Mouse (Mus musculus) myocyte (in vitro differentiated cells): ENCODE measurements at regions not wholly inside any gene's neighbourhood (a gene's known extent, or its start where the extent isn't known, plus 50 kb on each side); places are given as distances from the start of the nearest gene placed in this dataset.

Source experiments
- H3K27me3 ChIP-seq: one replicate; pipeline ENCODE4 v1.6.1; 2011; ENCODE audit not compliant: control insufficient read depth, insufficient read depth, insufficient read length
- H3K36me3 ChIP-seq: one replicate; pipeline ENCODE4 v1.6.1; 2011; ENCODE audit not compliant: control insufficient read depth, insufficient read depth
- H3K4me2 ChIP-seq: one replicate; pipeline ENCODE4 v1.6.1; 2011; ENCODE audit warnings: low read depth, control low read depth
- H3K4me3 ChIP-seq: one replicate; pipeline ENCODE4 v1.5.1; 2011; ENCODE audit warnings: mild to moderate bottlenecking, control low read depth, moderate library complexity
- H3K79me2 ChIP-seq: one replicate; pipeline ENCODE4 v1.6.1; 2011; ENCODE audit not compliant: control insufficient read depth, insufficient read depth
- H3ac ChIP-seq: one replicate; pipeline ENCODE4 v1.6.1; 2011; ENCODE audit not compliant: control insufficient read depth, insufficient read length
- CEBPB ChIP-seq: IDR thresholded peaks from 2 replicates; pipeline ENCODE4 v1.6.1; 2011; ENCODE audit warnings: mild to moderate bottlenecking, moderate library complexity; ENCODE audit not compliant: poor library complexity, insufficient read depth, severe bottlenecking
- E2F4 ChIP-seq: IDR thresholded peaks from one replicate; pipeline ENCODE4 v1.6.1; 2011; ENCODE audit warnings: mild to moderate bottlenecking, control low read depth, moderate library complexity; ENCODE audit not compliant: insufficient read depth
- MAX ChIP-seq: IDR thresholded peaks from one replicate; pipeline ENCODE4 v1.6.1; 2011; ENCODE audit warnings: low read depth, mild to moderate bottlenecking, control low read depth
- MYOD1 ChIP-seq, 3 experiments: IDR thresholded peaks; one replicate each; pipeline ENCODE4 v1.6.1; 2011; ENCODE audit warnings: control low read depth in 2 of 3, low read depth in 2 of 3, mild to moderate bottlenecking in 2 of 3, moderate library complexity in 1 of 3; ENCODE audit not compliant: insufficient read length in 2 of 3, control insufficient read depth in 1 of 3
- MYOG ChIP-seq, 3 experiments: IDR thresholded peaks; one replicate each; pipeline ENCODE4 v1.6.1; 2011; ENCODE audit warnings: control low read depth in 2 of 3, low read depth in 2 of 3, mild to moderate bottlenecking in 2 of 3; ENCODE audit not compliant: insufficient read length in 2 of 3, control insufficient read depth in 1 of 3, insufficient read depth in 1 of 3
- POLR2A ChIP-seq: IDR thresholded peaks from one replicate; pipeline ENCODE4 v1.6.1; 2011; ENCODE audit warnings: low read depth, mild to moderate bottlenecking, control low read depth, moderate library complexity; ENCODE audit not compliant: insufficient read length
- POLR2AphosphoS2 ChIP-seq: IDR thresholded peaks from one replicate; pipeline ENCODE4 v1.6.1; 2011; ENCODE audit warnings: low read depth, control low read depth; ENCODE audit not compliant: insufficient read length
- REST ChIP-seq: IDR thresholded peaks from one replicate; pipeline ENCODE4 v1.6.1; 2011; ENCODE audit warnings: mild to moderate bottlenecking, control low read depth, moderate library complexity; ENCODE audit not compliant: insufficient read depth, insufficient read length
- SRF ChIP-seq: IDR thresholded peaks from one replicate; pipeline ENCODE4 v1.6.1; 2011; ENCODE audit warnings: low read depth; ENCODE audit not compliant: control insufficient read depth, insufficient read length
- TCF12 ChIP-seq: IDR thresholded peaks from one replicate; pipeline ENCODE4 v1.6.1; 2011; ENCODE audit warnings: mild to moderate bottlenecking, control low read depth; ENCODE audit not compliant: poor library complexity, insufficient read depth, severe bottlenecking
- TCF3 ChIP-seq: IDR thresholded peaks from one replicate; pipeline ENCODE4 v1.6.1; 2011; ENCODE audit warnings: low read depth, control low read depth; ENCODE audit not compliant: insufficient read length
- USF1 ChIP-seq: IDR thresholded peaks from one replicate; pipeline ENCODE4 v1.6.1; 2011; ENCODE audit warnings: low read depth, mild to moderate bottlenecking, control low read depth, moderate library complexity

- Histone ChIP-seq H3K4me2 (no peak overlapping the region), H3K79me2 (no peaks in the 10 kb centered on the region), H3K27me3 (no peaks in the 10 kb centered on the region), H3K36me3 (no peaks in the 10 kb centered on the region), H3ac (no peak overlapping the region), H3K4me3 (no peak overlapping the region)
- TF ChIP-seq POLR2A: no peak
- no peak for TF ChIP-seq REST
- TF ChIP-seq MYOG (IDR thresholded peaks at IDR 0.05; ENCODE audit: control insufficient read depth in 1 of 3, insufficient read depth in 1 of 3, insufficient read length in 2 of 3, low read depth in 2 of 3): no peak
- TF ChIP-seq CEBPB: no peak
- TF ChIP-seq POLR2AphosphoS2: no peak
- no peak for TF ChIP-seq TCF3
- no peak for TF ChIP-seq SRF
- TF ChIP-seq MYOD1 (IDR thresholded peaks at IDR 0.05; ENCODE audit: control insufficient read depth in 1 of 3, insufficient read length in 2 of 3, low read depth in 2 of 3): no peak
- no peak for TF ChIP-seq E2F4
- no peak for TF ChIP-seq MAX
- TF ChIP-seq USF1: no peak
- no peak for TF ChIP-seq TCF12
Measured at GRCm38 (mm10) chr6:127240472-127241375, 88.7 kb upstream of the Ccnd2 start.

- Histone ChIP-seq H3K4me3 (no peak overlapping the region), H3K4me2 (no peak overlapping the region), H3K27me3 (no peaks in the 10 kb centered on the region), H3K79me2 (no peaks in the 10 kb centered on the region), H3ac (no peak overlapping the region), H3K36me3 (no peaks in the 10 kb centered on the region)
- TF ChIP-seq MAX: no peak
- no peak for TF ChIP-seq TCF3
- no peak for TF ChIP-seq E2F4
- TF ChIP-seq CEBPB: no peak
- TF ChIP-seq USF1: no peak
- no peak for TF ChIP-seq POLR2AphosphoS2
- no peak for TF ChIP-seq REST
- no peak for TF ChIP-seq MYOD1 (IDR thresholded peaks at IDR 0.05; ENCODE audit: control insufficient read depth in 1 of 3, insufficient read length in 2 of 3, low read depth in 2 of 3)
- no peak for TF ChIP-seq MYOG (IDR thresholded peaks at IDR 0.05; ENCODE audit: control insufficient read depth in 1 of 3, insufficient read depth in 1 of 3, insufficient read length in 2 of 3, low read depth in 2 of 3)
Measured at GRCm38 (mm10) chr6:127241693-127242425, 89.9 kb upstream of the Ccnd2 start.

GRCm38 (mm10) chr6:127243032-127243431, 91.0 kb upstream of the Ccnd2 start:
- no peak overlapping the region for H3K4me2 ChIP-seq

GRCm38 (mm10) chr6:127245814-127246440, 93.9 kb upstream of the Ccnd2 start:
- Histone ChIP-seq H3K27me3 (no peaks in the 10 kb centered on the region), H3ac (no peak overlapping the region), H3K4me2 (peak overlapping the region; percentile 42), H3K79me2 (no peaks in the 10 kb centered on the region), H3K36me3 (no peaks in the 10 kb centered on the region), H3K4me3 (no peak overlapping the region)
- TF ChIP-seq MYOD1 (IDR thresholded peaks at IDR 0.05; ENCODE audit: control insufficient read depth in 1 of 3, insufficient read length in 2 of 3, low read depth in 2 of 3) (no peak), USF1 (no peak), POLR2AphosphoS2 (no peak), MYOG (IDR thresholded peaks at IDR 0.05; ENCODE audit: control insufficient read depth in 1 of 3, insufficient read depth in 1 of 3, insufficient read length in 2 of 3, low read depth in 2 of 3) (no peak), CEBPB (no peak), POLR2A (no peak), TCF12 (no peak), SRF (no peak)

More at GRCm38 (mm10) chr6:127243032-127243431, 91.0 kb upstream of the Ccnd2 start:
- Histone ChIP-seq H3K4me3 (no peak overlapping the region), H3K27me3 (no peaks in the 10 kb centered on the region), H3K79me2 (no peaks in the 10 kb centered on the region), H3ac (no peak overlapping the region), H3K36me3 (no peaks in the 10 kb centered on the region)
- TF ChIP-seq TCF12: no peak
- no peak for TF ChIP-seq POLR2AphosphoS2
- no peak for TF ChIP-seq TCF3
- no peak for TF ChIP-seq MYOD1 (IDR thresholded peaks at IDR 0.05; ENCODE audit: control insufficient read depth in 1 of 3, insufficient read length in 2 of 3, low read depth in 2 of 3)
- no peak for TF ChIP-seq SRF
- TF ChIP-seq CEBPB: no peak
- TF ChIP-seq E2F4: no peak
- no peak for TF ChIP-seq MYOG (IDR thresholded peaks at IDR 0.05; ENCODE audit: control insufficient read depth in 1 of 3, insufficient read depth in 1 of 3, insufficient read length in 2 of 3, low read depth in 2 of 3)
- no peak for TF ChIP-seq MAX
- TF ChIP-seq USF1: no peak
- no peak for TF ChIP-seq POLR2A
- no peak for TF ChIP-seq REST
